Mouse (Mus musculus): ENCODE measurements around the gene Slc25a47.
"Not testable (repeated sequence)": the region's sequence is repeated elsewhere in the genome, so short reads cannot be mapped to it uniquely, and the experiment has no call there.

Slc25a47 gene

DNA sequence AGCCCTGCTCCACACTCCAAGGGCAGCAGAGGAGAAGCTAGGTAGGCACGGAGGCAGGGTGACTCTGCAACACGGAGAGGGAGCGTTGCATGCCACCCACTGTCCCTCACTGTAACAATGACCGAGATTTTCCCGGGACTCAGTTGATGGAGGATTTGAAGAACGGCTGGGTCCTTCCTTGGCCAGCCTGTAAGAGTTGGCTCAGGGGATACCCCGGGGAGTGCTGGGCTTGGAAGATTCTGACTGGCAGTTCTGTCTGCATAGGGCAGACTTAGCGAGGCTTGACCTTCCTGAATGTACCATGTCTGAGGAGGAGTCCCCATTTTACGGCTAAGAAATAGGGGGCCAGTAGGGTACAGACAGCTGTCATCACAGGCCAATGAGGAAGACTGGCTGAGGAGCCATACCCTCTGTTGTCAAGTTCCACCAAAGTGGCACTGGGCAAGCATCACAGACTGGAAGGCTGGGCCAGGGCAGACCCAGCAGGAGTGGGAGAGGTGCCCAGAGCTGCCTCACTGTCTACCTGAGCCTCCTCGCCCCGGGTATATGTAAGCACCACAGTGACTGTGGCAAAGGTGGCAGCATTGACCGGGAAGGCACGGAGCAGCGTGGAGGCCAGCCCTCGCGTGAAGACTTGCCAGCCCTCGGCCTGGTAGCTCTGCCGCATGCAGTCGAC, 9.4 kb upstream of the Slc25a47 start:
- no peak for DNase-seq (ENCODE audit: low spot score)

DNA sequence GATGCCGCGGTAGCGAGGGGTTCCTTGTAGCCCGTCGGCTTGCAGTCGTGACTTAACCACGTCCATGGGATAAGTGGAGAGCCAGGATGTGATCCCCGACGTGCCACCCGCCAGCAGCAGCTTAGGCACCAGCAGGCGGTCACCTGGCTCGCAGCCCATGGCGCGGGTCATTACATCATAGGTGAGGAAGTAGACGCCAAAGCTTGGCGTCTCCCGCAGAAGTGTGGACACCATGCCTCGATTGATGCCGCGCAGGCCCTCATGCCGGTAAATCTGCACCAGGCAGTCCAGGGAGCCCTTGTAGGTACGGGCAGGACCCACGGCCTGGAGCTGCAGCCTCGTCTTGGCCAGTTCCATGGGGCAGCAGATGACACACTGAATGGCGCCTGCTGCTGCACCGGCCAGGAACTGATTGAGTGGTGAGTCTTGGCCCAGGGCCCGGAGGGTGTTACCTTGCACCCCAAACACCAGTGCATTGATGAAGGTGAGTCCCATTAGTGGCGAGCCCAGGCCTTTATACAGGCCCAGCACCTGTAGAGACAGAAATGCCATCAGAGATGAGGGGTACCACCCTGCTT, 8.8 kb upstream of the Slc25a47 start:
- no peak for DNase-seq (ENCODE audit: low spot score)

DNA sequence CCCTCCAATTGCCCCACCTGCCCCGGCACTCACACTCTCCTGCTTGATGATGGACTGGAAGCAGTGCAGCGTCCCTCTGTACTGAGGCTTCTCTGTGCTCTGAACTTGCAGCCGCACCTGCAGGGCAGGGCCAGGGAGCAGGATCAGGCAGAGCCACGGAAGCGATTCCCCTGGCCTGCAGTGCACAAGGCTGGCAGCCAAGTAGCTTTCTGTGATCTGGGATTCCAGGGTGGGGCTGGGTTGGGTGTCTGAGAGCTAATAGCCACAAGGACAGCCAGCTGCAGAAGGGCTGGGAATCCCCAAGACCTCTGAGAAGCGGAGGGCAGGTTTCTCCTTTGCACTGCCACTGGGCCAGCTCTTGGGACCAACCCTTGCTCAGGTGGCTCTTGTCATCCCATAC, 8.2 kb upstream of the Slc25a47 start:
- no peak for DNase-seq (ENCODE audit: low spot score)

DNA sequence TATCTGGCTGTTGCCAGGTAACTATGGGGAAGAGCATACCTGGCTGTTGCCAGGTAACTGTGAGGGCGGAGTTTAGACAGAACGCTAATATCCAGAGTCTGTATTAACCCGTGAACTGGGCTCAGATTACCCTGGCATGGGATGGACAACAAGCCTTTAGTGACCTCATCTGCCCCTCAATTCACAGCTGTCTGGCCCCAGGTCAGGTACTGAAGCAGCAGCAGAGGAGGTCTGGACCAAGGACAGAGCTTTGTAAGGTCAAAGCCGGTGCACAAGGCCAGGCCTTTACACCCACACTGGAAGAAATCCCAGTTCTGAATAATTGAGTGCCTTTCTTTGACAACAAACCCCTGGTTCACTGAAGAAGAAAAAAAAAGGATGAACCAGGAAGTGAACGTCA, 6.2 kb upstream of the Slc25a47 start:
- DNase-seq (ENCODE audit: low spot score) = no peak

DNA sequence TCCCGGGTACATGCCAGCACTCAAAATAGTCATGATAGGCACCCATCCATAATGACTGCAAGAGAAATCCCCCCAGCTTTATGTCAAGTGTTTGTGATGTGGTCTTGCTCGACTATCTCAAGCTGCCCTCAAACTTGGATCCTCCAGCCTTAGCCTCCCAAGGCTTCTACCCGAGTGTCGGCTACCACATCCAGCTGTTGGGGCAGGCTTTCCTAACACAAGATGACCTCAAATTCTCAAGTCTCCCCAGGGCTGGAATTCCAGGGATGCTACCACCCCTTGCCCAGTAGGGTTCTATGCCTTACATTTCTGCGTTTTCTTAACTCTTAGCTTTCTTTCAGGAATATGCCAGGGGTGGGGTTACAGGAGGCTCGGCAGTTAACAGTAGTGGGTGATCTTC, 5.5 kb upstream of the Slc25a47 start:
- no peak for DNase-seq (ENCODE audit: low spot score)

DNA sequence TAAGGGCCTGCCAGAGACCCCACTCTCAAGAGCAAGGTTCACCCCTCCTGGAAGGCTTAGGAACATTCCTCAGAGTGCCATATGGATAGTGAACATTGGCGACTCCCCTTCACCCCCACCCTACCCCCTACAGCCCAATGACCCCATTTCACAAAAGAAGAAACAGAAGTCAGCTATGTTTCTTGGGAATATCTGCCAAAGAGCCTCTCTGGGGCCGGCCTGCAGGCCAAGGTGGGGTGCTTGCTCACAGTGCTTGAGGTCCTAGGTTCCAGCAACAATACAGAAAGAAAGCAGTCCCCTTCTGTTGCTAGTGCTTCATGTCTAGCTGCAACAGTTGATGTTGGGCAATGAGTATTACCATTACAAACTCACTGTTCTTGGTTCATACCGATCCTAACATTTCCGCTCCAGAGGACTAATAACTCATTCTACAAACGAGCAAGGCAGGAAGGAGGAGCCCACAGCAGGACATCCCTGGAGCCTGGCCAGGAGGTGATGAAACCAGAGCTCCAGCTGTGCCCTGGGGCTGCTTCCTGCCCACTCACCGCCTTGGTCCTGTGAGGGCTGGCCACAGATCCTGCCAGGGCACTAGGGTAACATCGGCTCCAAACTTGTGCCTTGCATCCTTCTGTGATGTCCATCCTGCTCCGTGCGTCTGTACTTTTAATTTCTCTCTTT, 3.7 kb upstream of the Slc25a47 start:
- peak; percentile 62 for DNase-seq (ENCODE audit: low spot score)

DNA sequence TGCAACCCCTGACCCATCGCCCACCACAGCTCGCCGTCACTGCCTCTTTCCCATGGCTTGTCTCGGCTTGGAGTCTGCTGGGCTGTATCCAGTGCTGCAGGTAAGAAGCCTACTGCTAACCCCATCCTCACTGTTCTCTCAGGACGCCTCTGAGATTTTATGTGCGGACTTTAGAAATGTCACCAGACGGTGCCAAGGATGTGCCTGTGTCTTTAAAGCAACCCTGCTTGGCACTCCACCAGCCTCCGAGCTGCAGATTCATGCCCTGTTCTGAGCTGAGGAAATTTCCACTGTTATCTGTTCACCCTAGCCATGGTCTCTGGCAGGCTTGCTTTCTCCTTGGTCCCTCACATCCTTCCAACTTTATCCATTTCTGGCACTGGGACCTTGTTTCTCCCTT, 3.0 kb upstream of the Slc25a47 start:
- DNase-seq (ENCODE audit: low spot score) = no peak

DNA sequence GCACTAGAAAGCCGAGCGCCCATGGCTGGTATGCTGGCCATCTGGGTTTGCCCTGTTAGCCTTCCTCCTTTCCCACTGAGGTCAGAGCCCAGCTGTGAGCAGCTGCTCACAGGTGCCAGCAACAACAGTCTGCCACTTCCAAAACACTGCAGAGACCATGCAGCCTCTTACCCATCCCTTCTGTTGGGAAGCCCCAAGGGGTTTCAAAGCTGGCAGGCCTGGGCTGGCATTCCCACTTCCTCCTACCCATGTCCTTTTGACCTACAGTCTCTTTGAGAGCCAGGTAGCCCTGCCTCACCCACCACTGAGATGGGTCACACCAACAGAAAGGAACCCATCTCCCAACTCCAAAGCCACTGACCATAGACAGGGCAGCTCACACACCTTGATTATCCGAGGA, 2.4 kb upstream of the Slc25a47 start:
- no peak for DNase-seq (ENCODE audit: low spot score)

DNA sequence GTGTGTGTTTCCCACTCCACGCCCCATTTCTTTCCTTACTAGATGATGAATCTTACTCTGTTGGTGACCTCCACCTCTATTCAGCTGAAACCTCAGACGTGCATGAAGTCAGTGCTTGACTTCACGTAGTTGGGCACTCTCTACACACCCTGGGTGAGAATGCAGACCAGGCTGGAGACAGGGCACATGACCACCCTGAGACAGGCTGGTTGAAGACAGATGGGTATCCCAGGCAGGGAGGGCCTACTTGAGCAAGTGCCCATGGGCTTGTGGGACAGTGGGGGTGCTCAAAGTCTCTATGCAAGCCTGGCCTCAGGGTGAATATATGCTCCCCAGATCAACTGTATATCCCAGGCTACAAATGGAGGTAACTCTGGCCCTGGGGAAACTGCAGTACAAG, 1.5 kb upstream of the Slc25a47 start:
- DNase-seq (ENCODE audit: low spot score) = no peak

DNA sequence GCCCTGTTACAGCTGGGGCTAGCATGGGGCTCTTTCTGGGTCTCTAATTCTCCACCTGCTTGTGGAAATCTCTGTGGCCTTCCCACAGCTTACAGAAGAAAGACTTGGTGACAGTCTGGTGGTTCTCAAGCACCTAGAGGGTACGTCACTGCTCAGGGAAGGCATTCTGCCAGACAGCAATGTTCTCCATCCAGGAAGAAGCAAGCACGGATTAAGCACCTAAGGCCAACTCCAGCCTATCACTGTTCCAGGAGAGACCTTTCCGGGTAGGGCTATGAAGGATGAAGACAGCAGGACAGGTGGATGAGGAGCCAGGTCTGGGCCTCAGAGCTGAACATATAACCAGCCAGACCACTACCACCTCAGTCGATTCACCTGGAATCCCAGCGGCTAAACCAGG, 1.1 kb upstream of the Slc25a47 start:
- no peak for DNase-seq (ENCODE audit: low spot score)

DNA sequence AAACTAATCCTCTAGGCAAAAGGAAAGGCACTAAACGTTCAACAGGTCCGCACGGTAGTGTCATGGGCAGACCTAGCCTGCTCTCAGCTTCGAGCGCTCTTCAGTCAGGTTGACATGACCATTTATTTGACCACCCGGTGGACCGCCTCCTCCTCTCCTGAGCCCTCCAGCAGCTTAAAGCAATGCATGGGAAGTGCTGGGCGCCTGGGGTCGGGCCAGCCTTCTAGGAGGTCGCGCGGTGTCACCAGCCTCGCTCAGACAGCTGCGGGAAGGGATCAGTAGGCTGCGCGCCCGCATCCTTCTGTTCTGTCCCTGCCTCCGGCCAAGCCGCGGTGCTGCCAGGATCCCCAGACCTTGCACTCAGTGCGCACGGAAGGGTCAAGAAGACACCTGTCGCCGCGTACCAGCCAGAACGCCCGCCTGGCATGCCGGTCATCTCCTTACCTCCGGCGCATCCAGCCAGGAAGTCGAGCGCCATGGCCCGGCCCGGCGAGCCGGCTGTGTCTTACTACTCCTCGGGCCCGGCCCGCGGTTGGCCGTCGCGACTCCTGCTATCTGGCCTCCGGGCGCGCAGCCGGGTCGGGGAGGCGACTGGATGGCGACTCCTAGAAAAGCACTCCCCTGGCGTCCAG, 522 bp upstream of the Slc25a47 start:
- no peak for DNase-seq (ENCODE audit: low spot score)

DNA sequence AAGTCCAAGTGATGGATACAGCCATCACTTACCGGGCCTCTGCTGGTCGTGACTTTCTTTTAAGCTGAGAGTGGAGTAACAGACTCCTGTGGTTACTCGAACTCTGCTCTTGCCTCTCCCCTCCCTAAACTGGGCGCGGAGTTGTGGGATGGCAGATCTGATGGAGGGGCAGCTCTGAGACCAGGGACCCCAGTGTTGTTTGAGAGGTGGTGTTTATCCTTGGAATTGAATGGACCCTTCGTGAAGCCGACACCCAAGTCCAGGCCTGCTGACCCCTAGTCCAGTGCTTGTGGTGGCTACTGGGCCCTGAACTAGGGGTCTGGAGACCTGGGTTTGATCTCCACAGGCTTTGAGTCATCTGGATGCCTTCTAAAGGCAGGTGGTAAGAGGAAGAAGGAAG, 876 bp downstream of the Slc25a47 start:
- no peak for DNase-seq (ENCODE audit: low spot score)

DNA sequence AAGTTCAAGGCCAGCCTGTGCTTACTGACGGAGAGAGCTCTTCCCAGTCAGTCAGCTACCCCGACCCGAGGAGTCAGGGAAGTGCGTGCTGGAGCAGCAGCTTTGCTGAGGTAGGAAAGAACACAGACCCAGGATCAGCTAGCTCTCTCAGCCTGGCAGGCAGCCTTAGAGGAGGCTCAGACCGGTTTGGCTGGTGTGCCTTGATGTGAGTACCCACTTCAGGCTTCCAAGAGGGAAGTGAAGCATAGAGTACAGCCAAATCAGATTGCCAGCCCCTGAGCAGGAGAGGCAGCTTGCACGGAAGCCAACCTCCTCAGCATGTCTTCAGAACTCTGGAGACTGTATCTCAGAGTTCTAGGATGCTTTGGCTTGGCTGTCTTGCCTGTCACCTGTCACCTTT, 5.3 kb downstream of the Slc25a47 start:
- DNase-seq (ENCODE audit: low spot score) = no peak

DNA sequence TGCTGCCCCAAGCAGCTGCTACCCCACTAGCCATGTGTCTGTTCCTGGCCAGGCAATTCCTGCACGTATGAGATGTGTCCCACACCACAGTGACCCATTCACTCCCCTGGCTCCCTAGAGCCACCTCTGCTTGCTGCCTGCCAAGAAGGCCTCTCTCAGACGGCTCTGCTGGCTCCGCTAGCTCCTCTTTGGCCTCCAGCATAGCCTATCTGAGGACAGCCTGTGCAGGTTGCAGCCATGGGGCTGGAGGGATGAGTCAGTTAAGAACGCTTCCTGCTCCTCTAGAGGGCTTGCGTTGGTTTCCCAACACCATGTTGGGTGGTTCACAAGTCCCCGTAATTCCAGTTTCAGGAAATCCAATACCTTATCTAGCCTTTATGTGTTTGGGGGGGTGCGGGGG, 6.8 kb downstream of the Slc25a47 start:
- DNase-seq (ENCODE audit: low spot score) = no peak

DNA sequence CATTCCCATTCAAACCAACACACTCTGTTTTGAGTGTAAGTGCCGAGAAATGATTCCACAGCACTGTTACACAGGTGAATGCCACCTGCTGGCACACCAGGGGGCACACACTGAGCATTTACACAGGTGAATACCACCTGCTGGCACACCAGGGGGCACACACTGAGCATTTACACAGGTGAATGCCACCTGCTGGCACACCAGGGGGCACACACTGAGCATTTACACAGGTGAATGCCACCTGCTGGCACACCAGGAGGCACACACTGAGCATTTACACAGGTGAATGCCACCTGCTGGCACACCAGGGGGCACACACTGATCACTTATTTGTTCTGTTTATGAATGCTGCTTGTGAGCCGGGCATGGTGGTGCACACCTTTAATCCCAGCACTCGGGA, 12.2 kb downstream of the Slc25a47 start:
- not testable (repeated sequence) for DNase-seq (ENCODE audit: low spot score)

DNA sequence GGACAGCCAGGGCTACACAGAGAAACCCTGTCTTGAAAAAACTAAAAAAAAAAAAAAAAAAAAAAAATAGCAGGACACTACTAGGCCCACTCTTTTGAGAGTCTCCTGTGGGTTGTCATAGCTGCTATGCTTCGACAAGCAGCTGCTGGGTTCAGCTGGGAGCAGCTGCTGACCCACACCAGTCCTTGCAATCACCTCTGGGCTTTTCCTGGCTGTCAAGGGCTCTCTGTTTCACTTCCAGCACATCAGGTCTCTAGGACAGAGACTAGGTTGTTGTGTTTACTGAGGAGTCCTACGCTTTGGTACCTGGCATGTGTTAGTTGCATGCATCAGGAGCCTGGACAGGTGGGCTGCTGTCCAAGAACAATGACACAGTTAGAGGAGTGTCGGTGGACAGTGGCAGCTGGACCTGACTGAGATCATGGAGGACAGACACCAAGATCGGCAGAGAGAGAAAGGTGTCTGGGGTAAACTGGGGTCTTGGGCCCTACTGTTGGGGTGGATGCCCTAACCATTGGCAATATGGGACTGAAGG, 13.7 kb downstream of the Slc25a47 start:
- DNase-seq (ENCODE audit: low spot score) = no peak

DNA sequence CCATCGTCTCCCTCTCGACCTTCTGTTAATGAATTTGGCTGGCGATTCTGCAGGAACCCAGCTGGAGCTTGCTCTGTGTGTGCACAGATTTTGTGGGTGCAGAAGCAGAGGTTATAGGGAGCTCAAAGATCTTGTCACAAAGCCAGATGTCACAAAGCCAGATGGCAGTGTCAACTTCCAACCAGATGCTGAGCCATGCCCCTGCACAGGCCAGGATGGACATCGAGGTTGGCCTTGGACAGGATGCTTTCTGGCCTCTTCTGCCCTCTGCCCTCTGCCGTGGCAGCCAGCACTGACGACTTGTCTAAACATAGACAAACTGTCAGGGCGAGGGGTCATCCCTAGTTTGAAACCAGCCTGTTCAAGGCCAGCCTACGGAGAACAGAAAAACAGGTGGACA, 14.3 kb downstream of the Slc25a47 start:
- DNase-seq (ENCODE audit: low spot score) = no peak

DNA sequence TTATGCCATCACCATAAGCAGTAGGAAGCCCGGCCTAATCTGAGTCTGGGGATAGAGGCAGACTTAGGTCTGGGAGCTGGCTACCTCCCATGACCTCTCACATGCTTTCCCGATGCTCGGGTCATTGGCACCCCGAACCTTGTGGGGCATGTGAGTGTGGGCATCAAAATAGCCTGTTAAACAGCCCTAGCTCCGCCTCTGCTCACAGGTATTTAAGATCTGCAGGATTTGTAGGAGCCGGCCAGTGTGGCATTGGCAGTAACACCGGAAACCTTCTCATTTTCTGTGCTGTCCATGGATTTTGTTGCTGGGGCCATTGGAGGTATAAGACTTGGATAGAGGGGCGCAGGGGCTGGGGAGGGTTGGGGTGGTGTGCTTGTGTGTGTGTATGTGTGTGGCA, 15.0 kb downstream of the Slc25a47 start:
- no peak for DNase-seq (ENCODE audit: low spot score)

DNA sequence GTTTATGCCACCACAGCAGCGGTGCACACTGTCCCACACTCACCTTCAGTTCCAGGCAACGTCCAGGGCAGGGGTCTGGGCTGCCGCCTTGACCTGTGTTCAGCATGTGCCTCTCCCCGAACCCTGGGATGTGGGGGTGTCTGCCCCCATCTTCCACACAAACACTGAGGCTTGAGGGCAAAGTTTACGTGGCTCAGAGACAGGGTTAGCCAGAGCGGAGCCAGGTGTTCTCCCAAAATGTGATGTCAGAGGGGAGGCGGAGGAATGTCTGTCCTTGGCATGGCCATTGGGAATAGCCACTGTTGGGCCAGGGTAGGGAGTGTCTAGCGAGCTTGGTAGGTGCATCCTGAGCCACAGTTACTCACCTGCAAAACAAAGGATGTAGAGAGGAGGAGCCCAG, 17.0 kb downstream of the Slc25a47 start:
- DNase-seq (ENCODE audit: low spot score) = no peak

DNA sequence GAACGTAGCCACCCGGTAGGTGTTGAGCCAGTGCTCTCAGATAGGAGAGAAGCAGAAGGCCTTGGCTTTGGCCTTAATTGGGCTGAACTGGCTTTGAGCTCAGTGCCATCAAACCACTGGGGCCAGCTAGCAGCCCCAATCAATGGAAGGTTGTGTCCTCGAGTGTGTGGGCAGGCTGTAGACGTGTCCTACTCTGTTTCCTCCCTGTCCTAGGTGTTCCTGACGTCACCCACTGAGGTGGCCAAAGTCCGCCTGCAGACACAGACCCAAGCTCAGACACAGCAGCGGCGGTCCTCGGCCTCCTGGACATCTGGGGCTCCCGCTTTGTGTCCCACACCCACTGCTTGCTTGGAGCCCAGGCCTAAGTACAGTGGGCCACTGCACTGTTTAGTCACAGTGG, 19.2 kb downstream of the Slc25a47 start:
- no peak for DNase-seq (ENCODE audit: low spot score)

DNA sequence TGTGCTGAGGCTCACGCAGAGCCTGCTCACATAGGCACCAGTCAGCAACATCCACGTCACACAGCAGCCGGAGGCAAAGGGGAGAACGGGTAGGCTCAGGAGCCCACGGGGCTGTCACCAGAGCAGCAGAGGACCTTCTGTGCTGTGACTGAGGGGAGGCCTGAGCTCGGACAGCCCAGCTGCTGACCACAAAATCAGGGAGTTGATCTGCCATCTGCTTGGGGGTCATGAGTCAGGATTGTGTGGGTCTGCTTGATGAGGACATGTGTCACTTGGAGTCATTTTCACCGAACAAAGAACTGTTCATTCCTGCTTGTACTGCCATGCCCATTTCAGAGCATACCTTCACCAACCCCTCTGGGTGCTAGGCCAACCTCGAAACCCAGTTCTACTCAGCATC, 20.3 kb downstream of the Slc25a47 start:
- DNase-seq (ENCODE audit: low spot score) = no peak

DNA sequence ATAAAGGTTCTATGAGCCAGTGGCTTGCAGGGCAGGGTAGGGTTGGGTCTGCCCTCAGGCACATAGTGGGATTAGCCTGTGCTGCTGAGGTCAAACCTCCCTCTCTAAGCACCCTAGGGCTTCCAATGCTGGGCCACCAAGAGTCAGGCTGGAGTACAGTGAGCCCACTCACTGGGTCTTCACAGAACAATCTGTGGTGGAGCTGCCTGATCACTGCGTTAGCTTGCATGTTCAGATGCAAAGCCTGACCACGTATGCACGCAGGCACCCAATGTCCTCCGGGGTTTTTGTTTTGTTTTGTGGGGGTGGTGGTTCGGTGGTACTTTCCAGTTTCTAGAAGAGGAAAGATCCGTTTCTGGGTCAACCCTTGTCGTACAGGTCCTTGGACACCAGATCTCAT, 21.3 kb downstream of the Slc25a47 start:
- no peak for DNase-seq (ENCODE audit: low spot score)

DNA sequence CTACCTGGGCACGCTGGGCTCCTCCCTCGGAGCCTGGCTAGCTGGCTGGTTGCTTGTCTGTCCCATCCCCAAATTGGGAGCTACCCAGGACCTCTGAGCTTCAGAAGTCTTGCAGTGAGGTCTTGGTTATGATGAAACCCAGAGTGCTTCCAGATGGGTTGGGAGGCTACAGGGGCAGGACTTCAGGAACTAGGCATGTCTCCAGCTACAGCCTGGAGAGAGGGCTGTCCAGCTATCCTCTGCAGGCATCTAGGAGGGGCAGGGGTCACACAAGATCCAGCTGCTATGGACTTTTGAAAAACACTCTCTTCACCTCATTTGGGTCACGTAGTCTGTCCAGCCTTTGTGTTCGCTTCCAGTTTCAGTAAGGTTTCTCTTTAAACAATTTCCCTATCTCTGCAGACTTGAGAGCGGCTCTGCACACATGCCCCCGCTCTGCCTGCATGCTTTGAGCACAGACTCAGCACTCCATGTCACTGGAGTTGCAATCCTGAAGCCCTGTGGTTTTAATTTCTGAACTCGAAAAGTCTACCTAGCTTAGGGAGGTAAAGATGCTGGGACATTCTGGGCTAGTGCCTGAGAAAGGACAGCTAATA, 21.8 kb downstream of the Slc25a47 start:
- peak; percentile 15 for DNase-seq (ENCODE audit: low spot score)

Measured in ovary, postnatal 14 days (tissue).